Mouse (Mus musculus): ENCODE measurements around the gene Ncbp3.

The Ncbp3 gene

GRCm38 (mm10) chr11:73090283-73090682, 42.7 kb downstream of the Ncbp3 start, which contains the start of gene Itgae:
Gene Itgae (plus strand): TSS chr11:73090583.
- no peak for DNase-seq

- no peak for DNase-seq
Observed at GRCm38 (mm10) chr11:73090826-73091225, 43.2 kb downstream of the Ncbp3 start.

- no peak for DNase-seq
Observed at GRCm38 (mm10) chr11:73092057-73092456, 44.5 kb downstream of the Ncbp3 start.

GRCm38 (mm10) chr11:73092877-73093276, 45.3 kb downstream of the Ncbp3 start:
- DNase-seq: no peak

- DNase-seq: no peak
Observed at GRCm38 (mm10) chr11:73094231-73094995, 46.8 kb downstream of the Ncbp3 start.

GRCm38 (mm10) chr11:73098860-73099259, 51.3 kb downstream of the Ncbp3 start:
- DNase-seq: no peak

- peak; percentile 25 for DNase-seq
Observed at GRCm38 (mm10) chr11:73099976-73100750, 52.6 kb downstream of the Ncbp3 start.

GRCm38 (mm10) chr11:73101308-73101707, 53.7 kb downstream of the Ncbp3 start:
- no peak for DNase-seq

- DNase-seq: no peak
Observed at GRCm38 (mm10) chr11:73105246-73105645, 57.7 kb downstream of the Ncbp3 start.

GRCm38 (mm10) chr11:73107358-73107757, 59.8 kb downstream of the Ncbp3 start:
- DNase-seq: peak; percentile 51

- DNase-seq: no peak
Observed at GRCm38 (mm10) chr11:73108195-73108897, 60.8 kb downstream of the Ncbp3 start.

GRCm38 (mm10) chr11:73108898-73109625, 61.5 kb downstream of the Ncbp3 start:
- no peak for DNase-seq

- no peak for DNase-seq
Observed at GRCm38 (mm10) chr11:73109941-73110340, 62.4 kb downstream of the Ncbp3 start.

GRCm38 (mm10) chr11:73111414-73111813, 63.8 kb downstream of the Ncbp3 start:
- no peak for DNase-seq

- no peak for DNase-seq
Observed at GRCm38 (mm10) chr11:73126495-73126894, 78.9 kb downstream of the Ncbp3 start.

- DNase-seq: no peak
Observed at GRCm38 (mm10) chr11:73131020-73131419, 83.4 kb downstream of the Ncbp3 start.

GRCm38 (mm10) chr11:73132999-73133398, 85.4 kb downstream of the Ncbp3 start:
- no peak for DNase-seq

- DNase-seq: no peak
Observed at GRCm38 (mm10) chr11:73134222-73134621, 86.6 kb downstream of the Ncbp3 start.

GRCm38 (mm10) chr11:73136587-73136986, 89.0 kb downstream of the Ncbp3 start:
- DNase-seq: no peak

GRCm38 (mm10) chr11:73137116-73137515, 89.5 kb downstream of the Ncbp3 start:
- no peak for DNase-seq

- peak; percentile 91 for DNase-seq
Observed at GRCm38 (mm10) chr11:73137591-73138501, 90.3 kb downstream of the Ncbp3 start, which contains the start of gene Haspin. Gene Haspin (minus strand): TSS chr11:73138294.
